ENCODE assay signal across 33 mouse cellular contexts in genomic region chr6:43531996-43532395, GRCm38 (mm10).
"Had no signal": no experiment of that assay in that cellular context is flagged by ENCODE, and none has a peak within 500 bp of the region (broad histone marks: within the 10 kb centered on the region; RNA-seq: fewer than 3 reads in every experiment).

No protein-coding gene starts in this region.

- ATAC-seq: hindbrain, embryonic 16.5 days; hindbrain, postnatal 0 days; intestine, embryonic 15.5 days; intestine, embryonic 16.5 days; intestine, postnatal 0 days had no signal

- H3K4me2 ChIP-seq: heart, embryonic 11.5 days; heart, embryonic 12.5 days; heart, embryonic 13.5 days; heart, embryonic 15.5 days; hindbrain, embryonic 13.5 days; hindbrain, embryonic 15.5 days; intestine, embryonic 15.5 days; kidney, embryonic 15.5 days had no signal

- H3K4me1 ChIP-seq: heart, embryonic 10.5 days; heart, embryonic 12.5 days; heart, embryonic 13.5 days; heart, embryonic 15.5 days; hindbrain, embryonic 10.5 days; hindbrain, embryonic 15.5 days; intestine, embryonic 15.5 days; kidney, embryonic 15.5 days had no signal

- H3K9ac ChIP-seq: heart, embryonic 12.5 days; heart, embryonic 13.5 days; heart, embryonic 15.5 days; hindbrain, embryonic 13.5 days; hindbrain, embryonic 15.5 days; intestine, embryonic 15.5 days; kidney, embryonic 15.5 days had no signal

- H3K27me3 ChIP-seq: heart, embryonic 12.5 days; heart, embryonic 13.5 days; heart, embryonic 15.5 days; hindbrain, embryonic 13.5 days; hindbrain, embryonic 15.5 days; intestine, embryonic 15.5 days; kidney, embryonic 15.5 days had no signal

- H3K9me3 ChIP-seq: heart, embryonic 10.5 days; heart, embryonic 12.5 days; heart, embryonic 13.5 days; heart, embryonic 15.5 days; hindbrain, embryonic 10.5 days; hindbrain, embryonic 13.5 days; hindbrain, embryonic 15.5 days; intestine, embryonic 15.5 days; kidney, embryonic 15.5 days had no signal

- H3K27ac ChIP-seq: heart, embryonic 10.5 days; heart, embryonic 13.5 days; heart, embryonic 15.5 days; hindbrain, embryonic 10.5 days; hindbrain, embryonic 13.5 days; hindbrain, embryonic 15.5 days; hindbrain, postnatal 0 days; intestine, embryonic 15.5 days; kidney, embryonic 15.5 days; kidney, postnatal 0 days; layer of hippocampus, adult 2 months; left cerebral cortex, adult 2 months had no signal

- H3K36me3 ChIP-seq: heart, embryonic 10.5 days; heart, embryonic 12.5 days; heart, embryonic 13.5 days; heart, embryonic 15.5 days; hindbrain, embryonic 10.5 days; hindbrain, embryonic 13.5 days; hindbrain, embryonic 15.5 days; intestine, embryonic 15.5 days; kidney, embryonic 15.5 days had no signal

- DNase-seq: heart, postnatal 10 days; heart, postnatal 14 days; heart, postnatal 36 days; heart, postnatal 4 days; kidney, adult 11 months; kidney, adult 18-20 months; kidney, adult 2 months; kidney, adult 8-10 months; kidney, adult 9 months; kidney, postnatal 10 days; kidney, postnatal 14 days; kidney, postnatal 25 days; kidney, postnatal 36 days; kidney, postnatal 4 days; layer of hippocampus, adult 9-11 months; layer of hippocampus, postnatal 36 days had no signal

- H3K4me3 ChIP-seq: heart, embryonic 10.5 days; heart, embryonic 12.5 days; heart, embryonic 13.5 days; heart, embryonic 15.5 days; hindbrain, embryonic 10.5 days; hindbrain, embryonic 13.5 days; hindbrain, embryonic 15.5 days; intestine, embryonic 15.5 days; kidney, embryonic 15.5 days; layer of hippocampus, adult 2 months; left cerebral cortex, adult 2 months had no signal
